Mouse (Mus musculus) spleen, postnatal 4 days (tissue): ENCODE measurements around the gene Idua.
"Not testable (repeated sequence)": the region's sequence is repeated elsewhere in the genome, so short reads cannot be mapped to it uniquely, and the experiment has no call there.

Experiments used
- DNase-seq, 2 experiments: peaks; one replicate each; pipeline ENCODE4 v3.0.0; 2022; ENCODE audit warnings: low spot score in 2 of 2

Gene Idua

DNA sequence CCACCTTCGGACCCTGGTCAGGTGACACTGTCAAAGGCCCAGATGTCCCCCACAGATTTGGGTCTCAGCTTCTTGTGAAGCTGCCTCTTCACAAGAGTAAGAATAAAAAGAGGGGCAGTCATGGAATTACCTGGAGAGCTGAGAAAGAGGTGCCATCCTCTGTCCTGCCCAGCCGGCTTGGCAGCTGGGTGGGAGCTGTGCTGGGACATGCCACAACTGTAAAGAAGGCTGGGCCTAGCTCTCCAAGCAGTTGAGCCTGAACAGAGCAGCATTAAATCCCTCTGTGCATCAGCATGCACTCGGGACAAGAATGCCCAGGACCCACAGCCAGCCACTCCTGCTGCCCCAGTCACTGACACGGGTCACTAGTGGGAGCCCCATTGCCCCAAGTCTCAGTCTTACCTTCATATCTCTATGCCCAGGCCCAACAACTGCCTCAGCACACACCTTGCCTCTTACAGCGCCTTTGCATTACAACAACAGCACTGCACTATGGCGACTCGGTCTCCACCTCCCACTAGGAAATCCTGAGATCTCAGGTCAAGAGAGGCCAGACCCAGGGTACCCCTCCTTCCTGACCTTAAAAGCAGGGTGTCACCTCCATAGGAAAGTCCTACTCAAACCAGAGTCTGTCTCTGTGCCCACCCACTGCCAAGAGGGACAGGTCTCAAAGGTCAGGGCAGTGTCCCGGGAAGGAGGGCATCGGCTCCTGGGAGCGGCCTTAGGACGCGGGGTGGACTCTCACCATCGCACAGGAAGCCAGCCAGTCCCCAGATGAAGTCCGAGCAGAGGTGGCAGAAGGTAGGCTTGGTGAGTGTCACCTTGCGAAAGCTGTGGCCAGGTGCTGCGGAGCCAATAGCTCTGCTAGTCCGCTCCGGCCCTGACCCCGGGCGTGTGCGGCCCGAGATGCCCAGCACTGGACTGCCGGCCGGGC lies at the start of gene Idua:
Gene Idua, plus strand, starts transcription at position 634 of the 934 bp plus-strand sequence.
- no peak for DNase-seq

- no peak for DNase-seq
These were observed 49.7 kb upstream of the Idua start for GRCm38 (mm10) chr5:108610426-108610825.

GRCm38 (mm10) chr5:108621870-108622269 lies 38.3 kb upstream of the Idua start:
- DNase-seq = no peak

DNA sequence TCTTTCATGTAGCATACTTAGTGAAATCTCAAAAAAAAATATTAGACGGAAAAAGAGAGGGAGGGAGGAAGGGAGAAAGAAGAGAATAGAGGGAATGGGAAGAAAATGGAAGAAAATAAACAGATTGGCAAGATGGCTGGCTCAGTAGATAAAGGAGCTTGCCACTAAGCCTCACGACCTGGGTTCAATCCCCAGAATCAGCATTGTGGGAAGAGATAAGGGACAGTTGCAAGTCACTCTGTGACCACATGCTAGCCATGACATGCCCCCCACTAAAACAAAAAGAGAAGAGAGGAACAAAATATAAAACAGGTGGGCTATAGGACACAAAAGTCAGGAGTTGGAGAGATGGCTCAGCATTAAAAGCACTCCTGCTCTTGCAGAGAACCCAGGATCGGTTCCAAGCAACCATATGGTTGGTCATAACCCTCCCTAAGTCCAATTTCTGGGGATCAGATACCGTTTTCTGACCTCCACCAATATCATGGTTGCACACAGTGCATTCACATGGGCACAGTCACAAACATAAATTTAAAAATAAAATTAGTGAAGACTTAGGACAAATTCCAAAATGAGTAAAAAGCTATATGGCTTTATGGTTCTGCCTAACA lies 34.0 kb upstream of the Idua start:
- DNase-seq = no peak

DNA sequence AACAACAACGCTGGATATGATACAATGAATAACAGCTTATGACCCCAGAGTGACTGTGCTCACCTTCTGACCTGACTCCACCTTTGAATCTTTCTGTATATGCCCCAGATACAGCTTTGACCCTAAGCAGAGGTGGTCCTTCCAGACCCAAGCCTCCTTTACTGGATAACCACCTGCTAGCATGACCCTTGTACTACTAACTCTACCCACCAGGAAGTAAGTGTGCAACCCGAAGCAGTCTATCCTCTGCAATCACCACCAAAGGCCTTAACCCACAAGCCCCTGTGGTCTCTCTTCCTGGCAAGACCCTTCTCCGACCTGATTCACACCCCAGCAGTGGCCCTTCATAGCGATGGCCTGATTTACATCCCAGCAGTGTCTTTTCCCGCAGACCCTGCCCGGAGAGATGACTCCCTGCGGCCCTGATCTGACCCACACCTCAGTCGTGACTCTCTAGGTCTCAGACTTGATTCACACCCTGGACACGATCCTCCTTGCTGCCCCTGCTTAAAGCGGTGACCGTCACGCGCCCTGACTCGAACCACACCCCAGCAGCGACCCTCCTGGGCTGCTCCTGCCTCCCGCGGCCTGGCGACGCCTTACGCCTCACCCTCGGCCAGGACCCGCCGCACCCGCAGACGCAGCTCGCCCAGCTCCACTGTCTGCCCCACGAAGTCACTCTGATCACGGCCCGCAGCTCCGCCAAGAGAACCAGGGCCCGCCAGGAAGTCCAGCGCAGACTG lies 31.1 kb upstream of the Idua start:
- no peak for DNase-seq

DNA sequence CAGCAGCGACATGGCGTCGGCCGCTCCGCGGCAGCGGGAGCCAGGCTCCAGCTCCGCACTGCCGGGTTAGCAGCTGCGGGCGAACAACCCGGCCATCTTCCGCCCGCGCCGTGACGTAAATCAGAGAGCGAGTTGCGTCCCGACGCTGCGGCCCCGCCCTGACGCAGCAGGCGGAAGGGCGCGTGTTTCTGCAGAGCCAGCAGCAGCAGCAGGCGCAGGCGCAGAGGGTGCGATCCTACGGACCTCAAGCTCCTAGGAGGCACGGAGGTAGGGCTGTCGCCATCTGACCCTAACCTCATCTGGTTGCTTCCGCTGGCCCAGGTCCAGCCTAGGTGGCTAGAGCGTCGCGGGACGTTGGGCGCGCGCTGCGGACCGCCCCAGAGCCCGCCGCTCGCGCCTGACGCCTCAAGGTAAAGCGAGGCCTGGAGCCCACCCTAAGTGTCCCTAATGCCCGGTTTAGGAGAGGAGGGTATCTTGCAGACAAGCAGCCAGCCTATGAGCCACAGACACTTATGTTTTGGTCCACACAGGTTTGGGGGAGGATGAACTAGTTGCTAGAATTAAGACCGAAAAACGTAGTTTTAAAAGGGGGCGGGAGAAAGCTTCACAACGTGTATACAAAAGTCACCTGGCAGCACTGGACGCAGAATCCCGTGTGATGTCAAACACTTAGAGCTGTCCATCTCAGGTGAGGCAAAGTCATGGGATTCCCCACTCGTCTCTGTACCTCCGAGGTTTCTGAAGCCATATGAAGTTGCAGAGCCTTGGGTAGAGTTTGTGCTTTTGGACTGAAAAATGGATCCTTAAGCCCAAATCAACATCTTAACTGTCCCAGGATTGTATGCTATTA lies 30.3 kb upstream of the Idua start, which contains the start of the genes Gak and Tmem175:
Gene Gak, minus strand, starts transcription at position 122 of the 850 bp plus-strand sequence.
Gene Tmem175, plus strand, starts transcription at position 137 of the 850 bp plus-strand sequence.
- DNase-seq = peak; percentile 88 to 95

DNA sequence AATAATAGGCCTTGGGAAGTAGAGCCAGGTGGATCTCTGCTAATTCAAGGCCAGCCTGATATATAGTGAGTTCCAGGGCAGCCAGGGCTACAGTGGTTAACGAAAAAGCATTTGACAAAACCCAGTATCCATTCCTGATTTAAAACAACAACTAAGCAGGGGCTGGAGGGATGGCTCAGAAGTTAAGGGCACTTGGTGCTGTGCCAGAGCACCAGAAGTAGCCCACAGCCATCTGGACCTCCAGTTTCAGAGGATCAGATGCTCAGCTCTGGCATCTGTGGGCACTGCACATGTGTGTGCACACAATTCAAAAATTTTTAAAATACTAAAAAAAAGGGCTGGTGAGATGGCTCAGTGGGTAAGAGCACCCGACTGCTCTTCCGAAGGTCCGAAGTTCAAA lies 26.5 kb upstream of the Idua start:
- no peak for DNase-seq

- not testable (repeated sequence) for DNase-seq
These were observed 26.0 kb upstream of the Idua start for GRCm38 (mm10) chr5:108634088-108634487.

DNA sequence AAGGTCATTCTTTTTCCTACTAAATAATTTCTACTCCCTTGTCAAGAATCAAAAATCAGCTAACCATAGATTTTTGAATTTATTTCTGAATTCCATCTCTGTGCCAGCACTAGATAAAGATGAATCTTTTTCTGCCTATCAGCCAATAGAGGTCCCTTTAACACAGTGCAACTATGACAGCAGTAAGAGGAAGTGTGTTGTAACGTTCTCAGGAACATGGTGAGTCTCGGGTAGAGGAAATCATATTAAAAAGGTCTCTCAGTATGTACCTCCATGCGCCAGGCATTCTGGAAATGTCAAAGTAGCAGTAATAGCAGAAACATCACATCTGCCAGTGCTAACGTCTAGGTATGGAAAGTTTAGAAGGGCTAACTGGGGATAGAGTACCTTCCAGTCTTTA lies 24.0 kb upstream of the Idua start:
- no peak for DNase-seq

DNA sequence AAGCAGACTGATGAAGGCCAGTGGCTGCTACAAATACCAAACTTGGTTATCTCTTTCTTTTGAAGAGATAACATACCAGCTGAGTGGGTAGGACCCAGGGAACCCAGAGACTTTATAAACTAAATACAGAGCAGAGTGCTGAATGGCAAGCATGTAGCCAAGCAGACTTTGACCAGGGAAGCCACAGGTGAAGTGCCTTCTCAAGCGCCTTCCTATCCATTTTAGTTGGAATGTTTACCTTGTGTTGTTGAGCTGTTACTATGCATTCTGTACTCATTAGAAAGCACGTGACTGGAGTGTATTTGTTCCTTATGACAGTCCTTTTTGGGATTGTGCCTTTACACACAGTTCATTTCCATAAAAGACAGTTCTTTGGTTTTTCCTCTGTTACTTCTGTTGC lies 16.5 kb upstream of the Idua start:
- no peak for DNase-seq

DNA sequence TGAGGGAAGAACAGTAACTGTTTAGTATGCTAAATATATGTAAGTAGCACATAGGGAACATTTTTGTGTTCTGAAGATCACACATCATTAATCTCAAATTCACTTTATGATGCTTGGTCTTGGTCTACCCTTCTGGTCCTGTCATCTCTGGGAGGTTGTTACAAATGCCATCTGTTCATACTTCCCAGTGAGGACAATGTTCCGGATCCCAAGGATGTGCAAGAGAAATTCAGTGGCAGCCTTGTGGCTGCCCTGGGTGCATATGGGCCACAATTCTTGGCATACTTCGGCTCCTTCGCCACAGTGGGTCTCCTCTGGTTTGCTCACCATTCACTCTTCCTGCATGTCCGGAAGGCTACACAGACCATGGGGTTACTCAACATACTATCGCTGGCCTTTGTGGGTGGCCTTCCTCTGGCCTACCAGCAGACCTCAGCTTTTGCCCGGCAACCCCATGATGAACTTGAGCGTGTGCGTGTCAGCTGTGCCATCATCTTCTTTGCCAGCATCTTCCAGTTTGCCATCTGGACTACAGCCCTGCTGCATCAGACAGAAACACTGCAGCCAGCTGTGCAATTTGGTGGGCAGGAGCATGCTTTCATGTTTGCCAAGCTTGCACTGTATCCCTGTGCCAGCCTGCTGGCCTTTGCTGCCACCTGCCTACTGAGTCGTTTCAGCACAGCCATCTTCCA lies 14.3 kb upstream of the Idua start:
- DNase-seq = no peak

DNA sequence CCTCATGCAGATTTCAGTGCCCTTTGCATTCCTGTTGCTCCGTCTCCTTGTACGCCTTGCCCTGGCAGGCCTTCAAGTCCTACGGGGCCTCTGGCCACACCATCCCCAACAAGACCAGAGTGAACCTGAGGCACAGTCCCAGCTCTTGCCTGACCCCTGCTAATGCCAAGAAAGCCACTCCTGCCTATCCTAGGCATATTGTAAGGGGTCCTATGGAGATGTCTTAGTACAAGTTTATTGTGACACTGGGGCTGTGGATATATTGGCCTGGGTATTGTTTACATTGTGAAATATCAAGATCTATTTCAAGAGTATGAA lies 13.8 kb upstream of the Idua start:
- DNase-seq = no peak

GRCm38 (mm10) chr5:108647311-108647710 lies 12.8 kb upstream of the Idua start:
- DNase-seq = no peak

GRCm38 (mm10) chr5:108647820-108648465 lies 12.2 kb upstream of the Idua start:
- DNase-seq = no peak

DNA sequence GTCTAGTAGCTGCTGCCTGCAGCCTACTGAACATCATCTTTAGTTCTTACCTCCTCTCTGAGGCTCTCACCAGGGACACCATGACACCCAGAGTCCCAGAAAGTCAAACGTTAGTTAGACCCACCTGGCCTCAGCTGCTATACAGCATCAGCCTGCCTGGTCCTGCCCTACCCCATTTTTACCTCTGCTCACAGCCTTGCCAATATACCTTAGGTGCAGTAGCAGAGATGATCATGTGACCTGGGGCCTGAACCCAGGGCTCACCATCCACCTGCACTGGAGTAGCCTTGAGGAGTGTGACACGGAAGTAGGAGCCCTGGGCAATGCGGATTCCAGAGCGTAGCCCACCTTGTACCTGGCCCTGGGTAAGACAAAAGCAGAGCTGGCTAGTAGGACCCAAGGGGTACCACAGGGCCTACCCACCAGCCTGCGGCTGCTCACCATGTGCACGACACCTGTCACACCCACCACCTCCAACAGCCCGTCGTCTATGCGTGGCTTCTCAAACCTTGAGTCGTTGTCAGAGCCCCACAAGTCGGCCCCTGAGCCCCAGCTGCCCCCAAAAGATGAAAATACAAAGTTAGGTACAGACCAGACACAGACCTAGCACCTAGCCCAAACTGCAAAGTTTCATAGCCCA lies 11.1 kb upstream of the Idua start:
- DNase-seq = no peak

GRCm38 (mm10) chr5:108650341-108650740 lies 9.8 kb upstream of the Idua start:
- DNase-seq = no peak

GRCm38 (mm10) chr5:108651136-108651720 lies 8.9 kb upstream of the Idua start:
- peak in 1 of 2 experiments; percentile 51 for DNase-seq

- peak; percentile 52 to 66 for DNase-seq
These were observed 8.3 kb upstream of the Idua start for GRCm38 (mm10) chr5:108651823-108652222.

- DNase-seq = peak in 1 of 2 experiments; percentile 59
These were observed 6.8 kb upstream of the Idua start for GRCm38 (mm10) chr5:108653341-108653740.
